Mouse (Mus musculus): ENCODE measurements around the gene Vegfc. TPM values are rescaled to one million over a fixed set of nuclear protein-coding genes. Genes with fewer than 3 reads are reported as not detected.

The Vegfc gene
- polyA plus RNA-seq (2021; fragmentation: Nextera tagmentation): 1.8 and 3.2 TPM in 2 replicates
- long read RNA-seq, experiment 1, partial matches to known transcripts: 0 of 2 reads
- long read RNA-seq, experiment 1, other reads (novel, unspliced or antisense): 0 of 2 reads
- long read RNA-seq, experiment 2, partial matches to known transcripts: 0 of 4 reads
- long read RNA-seq, experiment 2, other reads (novel, unspliced or antisense): 1 of 4 reads

DNA sequence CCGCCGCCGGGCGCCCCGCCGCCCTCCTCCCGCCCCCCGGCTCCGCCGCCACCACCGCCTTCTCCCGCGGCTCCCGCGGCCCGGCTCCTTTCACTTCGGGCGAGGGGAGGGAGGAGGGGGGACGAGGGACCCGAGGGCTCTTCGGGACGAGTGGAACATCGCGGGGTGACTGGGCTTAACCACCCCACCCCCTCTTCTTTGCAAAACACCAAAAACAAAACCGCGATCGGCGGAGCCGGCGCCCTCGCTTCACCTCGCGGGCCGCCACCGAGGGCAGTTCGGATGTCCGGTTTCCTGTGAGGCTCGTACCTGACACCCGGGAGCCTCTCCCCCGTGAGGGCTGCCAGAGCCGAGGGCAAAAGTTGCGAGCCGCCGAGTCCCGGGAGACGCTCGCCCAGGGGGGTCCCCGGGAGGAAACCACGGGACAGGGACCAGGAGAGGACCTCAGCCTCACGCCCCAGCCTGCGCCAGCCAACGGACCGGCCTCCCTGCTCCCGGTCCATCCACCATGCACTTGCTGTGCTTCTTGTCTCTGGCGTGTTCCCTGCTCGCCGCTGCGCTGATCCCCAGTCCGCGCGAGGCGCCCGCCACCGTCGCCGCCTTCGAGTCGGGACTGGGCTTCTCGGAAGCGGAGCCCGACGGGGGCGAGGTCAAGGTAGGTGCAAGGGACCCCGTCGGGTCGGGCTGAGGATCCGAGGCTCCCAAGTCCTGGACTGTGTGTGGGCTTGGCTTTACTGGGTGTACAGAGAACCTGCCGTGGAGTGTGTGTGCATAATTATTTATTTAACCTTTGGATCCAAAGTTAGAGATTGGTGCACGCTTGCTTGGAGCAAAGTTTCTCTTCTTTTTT, at the start of gene Vegfc:
Vegfc (plus strand) TSS at position 336 of the 850 bp plus-strand sequence.

